Mouse (Mus musculus): Measurements from ENCODE around the gene Hif3a. TPM values are rescaled to one million over a fixed set of nuclear protein-coding genes. Genes with fewer than 3 reads are reported as not detected.

Gene Hif3a
- polyA plus RNA-seq, 1 experiment: 8.9 TPM

DNA sequence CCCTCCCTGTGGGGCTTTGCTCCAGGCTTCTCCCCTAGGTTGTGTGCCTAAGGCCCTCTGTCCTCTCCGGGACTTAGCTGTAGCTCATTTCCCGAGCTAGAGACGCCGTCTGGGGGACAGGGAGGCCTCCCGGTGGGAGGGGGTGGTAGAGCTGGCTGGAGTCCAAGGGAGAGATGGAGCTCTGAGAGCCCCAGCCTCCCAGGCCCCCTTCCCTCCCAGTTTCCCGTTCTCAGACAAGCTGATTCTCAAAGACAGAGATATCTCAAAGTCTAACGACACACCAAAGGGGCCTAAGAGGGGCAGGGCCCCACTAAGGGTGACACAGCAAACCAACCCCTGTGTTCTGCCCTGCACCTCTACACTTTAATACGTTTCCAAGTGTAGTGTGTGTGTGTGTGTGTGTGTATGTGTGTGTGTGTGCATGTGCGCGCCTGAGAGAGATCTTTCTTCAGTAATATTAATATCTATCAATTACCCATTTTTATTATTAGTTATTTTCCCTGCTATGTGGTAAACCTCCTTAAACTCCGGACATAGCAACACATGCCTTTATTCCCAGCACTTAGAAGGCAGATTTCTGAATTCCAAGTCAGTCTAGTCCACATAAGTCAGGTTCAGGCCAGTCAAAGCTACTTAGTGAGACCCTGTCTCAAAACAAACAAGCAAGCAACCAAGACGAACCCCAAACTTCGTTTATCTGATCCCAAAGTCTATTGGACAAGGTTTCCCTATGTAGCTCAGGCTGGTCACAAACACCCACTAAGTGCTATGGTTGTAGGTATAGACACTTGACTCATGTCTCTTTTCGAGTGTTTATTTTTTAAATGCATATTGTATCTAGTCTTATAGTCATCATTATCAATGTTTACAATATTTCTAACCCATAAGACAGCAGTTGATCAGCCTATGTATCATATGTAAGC, 5.4 kb downstream of the Hif3a start:
- Histone ChIP-seq H3K27ac (ENCODE audit: control insufficient read depth, insufficient read depth, low read length) (no peak overlapping the region), H3K4me3 (ENCODE audit: control insufficient read depth, insufficient read depth, low read length) (peak overlapping the region; percentile 35), H3K4me1 (replicated peaks; ENCODE audit: control insufficient read depth, insufficient read depth, low read length) (peaks cover 48% of the 10 kb centered on the region), H3K36me3 (ENCODE audit: control insufficient read depth, insufficient read depth, low read length) (no peaks in the 10 kb centered on the region), H3K27me3 (ENCODE audit: control insufficient read depth, insufficient read depth, low read length) (no peaks in the 10 kb centered on the region)
- no peak for DNase-seq
- 39% methylated on average over 14 of the region's 14 CpGs for WGBS
- no peak for TF ChIP-seq POLR2A (IDR thresholded peaks at IDR 0.05; ENCODE audit: control insufficient read depth, extremely low read depth, insufficient read depth, low read length, poor library complexity)
- no peak for TF ChIP-seq CTCF (IDR thresholded peaks at IDR 0.05; ENCODE audit: borderline replicate concordance, control insufficient read depth, extremely low read depth, insufficient read depth, low read length, poor library complexity)

DNA sequence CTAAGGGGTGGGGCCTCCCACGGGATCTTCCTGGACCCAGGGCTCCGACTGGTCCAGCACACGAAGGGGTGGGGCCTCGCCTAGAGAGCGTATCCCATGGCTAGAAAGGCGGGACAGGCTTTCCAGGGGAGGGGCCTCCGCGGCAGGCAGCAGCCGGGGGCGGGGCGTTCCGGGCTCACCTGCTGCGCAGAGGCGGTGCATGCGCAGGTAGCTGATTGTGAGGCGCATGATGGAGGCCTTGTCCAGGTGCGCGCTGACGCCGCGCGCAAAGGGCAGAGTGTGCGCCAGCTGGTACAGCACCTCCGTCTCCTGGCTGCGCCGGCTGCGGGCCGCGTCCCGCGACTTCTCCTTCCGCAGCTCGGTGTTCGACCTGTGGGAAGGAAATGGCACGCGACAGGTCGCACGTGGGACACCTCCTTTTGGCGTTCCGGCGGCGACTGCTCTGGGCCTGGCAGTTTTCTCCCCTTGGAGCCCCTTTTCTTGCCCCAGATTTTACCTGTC, 6.1 kb downstream of the Hif3a start:
- 2% methylated on average over 42 of the region's 42 CpGs for WGBS
- Histone ChIP-seq H3K4me3 (ENCODE audit: control insufficient read depth, insufficient read depth, low read length) (peak overlapping the region; percentile 35), H3K4me1 (replicated peaks; ENCODE audit: control insufficient read depth, insufficient read depth, low read length) (peaks cover 50% of the 10 kb centered on the region), H3K27ac (ENCODE audit: control insufficient read depth, insufficient read depth, low read length) (no peak overlapping the region), H3K36me3 (ENCODE audit: control insufficient read depth, insufficient read depth, low read length) (no peaks in the 10 kb centered on the region), H3K27me3 (ENCODE audit: control insufficient read depth, insufficient read depth, low read length) (no peaks in the 10 kb centered on the region)
- TF ChIP-seq CTCF (IDR thresholded peaks at IDR 0.05; ENCODE audit: borderline replicate concordance, control insufficient read depth, extremely low read depth, insufficient read depth, low read length, poor library complexity) (no peak), POLR2A (IDR thresholded peaks at IDR 0.05; ENCODE audit: control insufficient read depth, extremely low read depth, insufficient read depth, low read length, poor library complexity) (no peak)
- peak; percentile 69 for DNase-seq

DNA sequence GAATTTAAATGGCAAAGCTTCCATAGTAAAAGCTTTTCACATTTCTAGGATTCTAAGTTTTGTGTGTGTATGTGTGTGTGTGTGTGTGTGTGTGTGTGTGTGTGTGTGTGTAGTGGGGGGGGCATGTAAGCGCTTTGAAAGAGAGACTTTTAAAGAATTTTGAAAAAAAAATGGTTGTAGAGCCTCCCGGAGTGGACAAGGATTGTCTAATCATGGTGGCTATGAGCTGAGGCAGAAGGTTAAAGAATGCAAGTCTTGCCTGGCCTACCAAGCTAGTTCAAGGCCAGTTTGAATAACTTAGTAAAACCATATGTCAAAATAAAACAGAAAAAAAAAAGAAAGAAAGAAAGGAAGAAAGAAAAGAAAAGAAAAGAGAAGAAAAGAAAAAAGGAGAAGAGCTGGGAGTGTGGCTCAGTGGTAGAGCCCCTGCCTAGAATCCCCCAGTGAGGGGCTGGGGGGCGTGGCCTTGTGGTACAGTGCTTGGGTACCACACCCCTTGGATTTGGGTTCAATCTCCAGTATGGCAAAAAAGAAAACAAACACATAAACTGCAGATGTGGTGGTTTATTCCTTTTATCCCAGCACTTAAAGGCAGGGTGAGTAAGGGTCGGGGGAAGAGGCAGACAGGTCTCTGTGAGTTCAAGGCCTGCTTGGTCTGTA, 6.8 kb downstream of the Hif3a start:
- H3K27me3 ChIP-seq (ENCODE audit: control insufficient read depth, insufficient read depth, low read length): no peaks in the 10 kb centered on the region
- H3K4me1 ChIP-seq (replicated peaks; ENCODE audit: control insufficient read depth, insufficient read depth, low read length): peaks cover 47% of the 10 kb centered on the region
- TF ChIP-seq CTCF (IDR thresholded peaks at IDR 0.05; ENCODE audit: borderline replicate concordance, control insufficient read depth, extremely low read depth, insufficient read depth, low read length, poor library complexity): no peak
- no peak for TF ChIP-seq POLR2A (IDR thresholded peaks at IDR 0.05; ENCODE audit: control insufficient read depth, extremely low read depth, insufficient read depth, low read length, poor library complexity)
- no peaks in the 10 kb centered on the region for H3K36me3 ChIP-seq (ENCODE audit: control insufficient read depth, insufficient read depth, low read length)
- no peak for DNase-seq
- WGBS: 96% methylated on average over 4 of the region's 4 CpGs
- no peak overlapping the region for H3K27ac ChIP-seq (ENCODE audit: control insufficient read depth, insufficient read depth, low read length)
- no peak overlapping the region for H3K4me3 ChIP-seq (ENCODE audit: control insufficient read depth, insufficient read depth, low read length)

DNA sequence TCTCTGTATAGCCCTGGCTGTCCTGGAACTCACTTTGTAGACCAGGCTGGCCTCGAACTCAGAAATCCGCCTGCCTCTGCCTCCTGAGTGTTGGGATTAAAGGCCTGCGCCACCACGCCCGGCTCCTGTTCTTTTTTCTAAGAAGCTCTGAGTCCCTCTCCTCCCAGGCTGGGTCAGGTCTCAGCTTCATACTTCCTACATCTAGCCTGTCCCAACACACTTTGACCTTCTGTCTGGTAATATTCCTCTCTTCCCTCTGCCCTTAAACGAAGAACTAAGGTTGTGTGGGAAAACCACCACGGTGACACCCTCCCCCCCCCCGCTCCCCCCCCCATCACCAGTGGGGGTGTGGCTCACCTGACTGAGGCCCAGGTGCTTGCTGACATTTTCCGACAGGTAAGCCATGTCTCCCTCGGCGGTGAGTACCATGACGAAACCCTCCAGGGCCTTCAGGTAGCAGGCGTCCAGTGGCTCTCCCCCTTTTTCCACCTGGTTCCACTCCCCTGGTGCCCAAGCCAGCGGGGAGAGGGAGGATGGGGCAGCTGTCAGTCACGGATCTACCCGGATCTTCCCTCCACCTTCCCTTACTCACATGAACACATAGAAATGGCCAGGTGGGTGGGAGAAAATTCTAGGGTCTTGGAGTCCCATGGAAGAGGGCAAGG, 7.8 kb downstream of the Hif3a start:
- 92% methylated on average over 16 of the region's 16 CpGs for WGBS
- H3K4me3 ChIP-seq (ENCODE audit: control insufficient read depth, insufficient read depth, low read length): no peak overlapping the region
- no peaks in the 10 kb centered on the region for H3K36me3 ChIP-seq (ENCODE audit: control insufficient read depth, insufficient read depth, low read length)
- no peaks in the 10 kb centered on the region for H3K27me3 ChIP-seq (ENCODE audit: control insufficient read depth, insufficient read depth, low read length)
- DNase-seq: no peak
- no peak overlapping the region for H3K27ac ChIP-seq (ENCODE audit: control insufficient read depth, insufficient read depth, low read length)
- TF ChIP-seq CTCF (IDR thresholded peaks at IDR 0.05; ENCODE audit: borderline replicate concordance, control insufficient read depth, extremely low read depth, insufficient read depth, low read length, poor library complexity): no peak
- TF ChIP-seq POLR2A (IDR thresholded peaks at IDR 0.05; ENCODE audit: control insufficient read depth, extremely low read depth, insufficient read depth, low read length, poor library complexity): no peak
- H3K4me1 ChIP-seq (replicated peaks; ENCODE audit: control insufficient read depth, insufficient read depth, low read length): peaks cover 37% of the 10 kb centered on the region

DNA sequence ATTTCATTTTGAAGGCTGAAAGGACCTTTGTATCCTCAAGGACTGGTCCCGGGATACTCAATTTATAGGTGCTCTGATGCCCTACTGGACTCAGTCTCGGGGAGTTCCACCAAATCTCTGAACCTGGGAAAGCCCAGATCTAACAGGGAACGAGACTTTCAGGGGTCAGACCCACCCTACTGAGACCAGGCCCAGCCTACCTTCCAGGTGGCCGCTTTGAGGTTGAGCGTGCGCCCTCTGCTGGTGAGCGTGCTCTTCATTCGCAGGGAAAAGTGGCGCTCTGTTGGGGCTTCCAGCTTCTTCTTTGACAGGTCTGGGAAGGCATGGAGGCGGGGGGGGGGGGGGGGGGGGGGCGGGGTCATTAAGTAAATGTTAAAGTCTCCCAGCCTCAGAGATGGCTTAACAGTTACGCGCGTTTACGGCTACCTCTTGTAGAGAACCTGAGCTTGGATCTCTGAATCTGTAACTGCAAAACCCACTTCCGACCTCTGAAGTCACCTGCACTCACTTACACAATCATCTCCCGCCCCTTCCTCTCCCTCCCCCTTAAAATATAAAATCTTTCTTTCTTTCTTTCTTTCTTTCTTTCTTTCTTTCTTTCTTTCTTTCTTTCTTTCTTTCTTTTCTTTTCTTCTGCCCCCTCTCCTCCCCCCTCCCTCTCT, 11.2 kb downstream of the Hif3a start:
- H3K4me3 ChIP-seq (ENCODE audit: control insufficient read depth, insufficient read depth, low read length): no peak overlapping the region
- peaks cover 13% of the 10 kb centered on the region for H3K4me1 ChIP-seq (replicated peaks; ENCODE audit: control insufficient read depth, insufficient read depth, low read length)
- DNase-seq: peak; percentile 74
- no peak overlapping the region for H3K27ac ChIP-seq (ENCODE audit: control insufficient read depth, insufficient read depth, low read length)
- no peaks in the 10 kb centered on the region for H3K36me3 ChIP-seq (ENCODE audit: control insufficient read depth, insufficient read depth, low read length)
- 10% methylated on average over 15 of the region's 17 CpGs for WGBS
- no peaks in the 10 kb centered on the region for H3K27me3 ChIP-seq (ENCODE audit: control insufficient read depth, insufficient read depth, low read length)
- peak; percentile 81; the same call in 1 of the 2 replicates for TF ChIP-seq CTCF (IDR thresholded peaks at IDR 0.05; ENCODE audit: borderline replicate concordance, control insufficient read depth, extremely low read depth, insufficient read depth, low read length, poor library complexity)
- TF ChIP-seq POLR2A (IDR thresholded peaks at IDR 0.05; ENCODE audit: control insufficient read depth, extremely low read depth, insufficient read depth, low read length, poor library complexity): no peak
